Mouse (Mus musculus) liver, postnatal 0 days (tissue): ENCODE measurements around the gene Stard13. TPM values are rescaled to one million over a fixed set of nuclear protein-coding genes. Genes with fewer than 3 reads are reported as not detected.

Source experiments
- ATAC-seq: fragments of 200-750 bp; cut with Nextera tagmentation; 2 replicates; pipeline ENCODE4 v1.8.0; 2017; ENCODE audit warnings: mild to moderate bottlenecking, moderate library complexity
- DNase-seq: peaks from one replicate; pipeline ENCODE4 v3.0.0-alpha.2; 2016
- H3K27ac ChIP-seq: fragments of 300-500 bp; sonication (generic); 2 replicates; pipeline ENCODE4 v1.5.1; 2014; ENCODE audit warnings: antibody characterized with exemption, moderate library complexity, mild to moderate bottlenecking, low read depth
- H3K27me3 ChIP-seq: fragments of 300-500 bp; sonication (generic); 2 replicates; pipeline ENCODE4 v1.6.1; 2014; ENCODE audit warnings: low read length, control low read depth, mixed read lengths; ENCODE audit not compliant: insufficient read depth
- H3K36me3 ChIP-seq: fragments of 300-500 bp; sonication (generic); replicated peaks from 2 replicates; pipeline ENCODE4 v1.6.1; 2014; ENCODE audit warnings: mild to moderate bottlenecking, control low read depth, low read length, moderate library complexity, mixed read lengths; ENCODE audit not compliant: insufficient read depth
- H3K4me1 ChIP-seq: fragments of 300-500 bp; sonication (generic); 2 replicates; pipeline ENCODE4 v1.6.1; 2014; ENCODE audit warnings: antibody characterized with exemption, mild to moderate bottlenecking, control low read depth; ENCODE audit not compliant: insufficient read depth
- H3K4me2 ChIP-seq: fragments of 300-500 bp; sonication (generic); 2 replicates; pipeline ENCODE4 v1.6.1; 2014; ENCODE audit warnings: low read depth, mild to moderate bottlenecking, low read length, moderate library complexity, mixed read lengths
- H3K4me3 ChIP-seq: fragments of 300-500 bp; sonication (generic); 2 replicates; pipeline ENCODE4 v1.5.1; 2014; ENCODE audit warnings: low read depth, low read length
- H3K9ac ChIP-seq: fragments of 300-500 bp; sonication (generic); replicated peaks from 2 replicates; pipeline ENCODE4 v1.6.1; 2014; ENCODE audit warnings: mild to moderate bottlenecking, moderate library complexity
- H3K9me3 ChIP-seq: fragments of 300-500 bp; sonication (generic); 2 replicates; pipeline ENCODE4 v1.6.1; 2016; ENCODE audit warnings: mild to moderate bottlenecking, control low read depth, low read length, mixed read lengths
- CTCF ChIP-seq: sonication (generic); IDR thresholded peaks from 2 replicates; pipeline ENCODE4 v1.5.1; 2016; ENCODE audit warnings: antibody characterized with exemption, low read depth
- EP300 ChIP-seq: IDR thresholded peaks from 2 replicates; pipeline ENCODE4 v1.6.1; 2016; ENCODE audit warnings: antibody characterized with exemption, low read depth, mild to moderate bottlenecking
- WGBS: fragments of 180-500 bp; shearing (Covaris S2); extraction: QIAGEN DNeasy Blood & Tissue Kit; methylation state at CpG from one replicate; pipeline ENCODE4 v1.1.7; 2014; ENCODE audit not compliant: insufficient replicate concordance; 5-methylcytosine and 5-hydroxymethylcytosine counted together
- polyA plus RNA-seq: library from polyadenylated mRNA; unstranded; fragments of >200 nt; fragmentation: Nextera tagmentation; extraction: Ambion mirVana; gene quantifications from 2 replicates; pipeline ENCODE4 v1.2.1, GENCODE M21; 2015

Gene Stard13
- 1.0 and 1.1 TPM in 2 replicates for polyA plus RNA-seq

DNA sequence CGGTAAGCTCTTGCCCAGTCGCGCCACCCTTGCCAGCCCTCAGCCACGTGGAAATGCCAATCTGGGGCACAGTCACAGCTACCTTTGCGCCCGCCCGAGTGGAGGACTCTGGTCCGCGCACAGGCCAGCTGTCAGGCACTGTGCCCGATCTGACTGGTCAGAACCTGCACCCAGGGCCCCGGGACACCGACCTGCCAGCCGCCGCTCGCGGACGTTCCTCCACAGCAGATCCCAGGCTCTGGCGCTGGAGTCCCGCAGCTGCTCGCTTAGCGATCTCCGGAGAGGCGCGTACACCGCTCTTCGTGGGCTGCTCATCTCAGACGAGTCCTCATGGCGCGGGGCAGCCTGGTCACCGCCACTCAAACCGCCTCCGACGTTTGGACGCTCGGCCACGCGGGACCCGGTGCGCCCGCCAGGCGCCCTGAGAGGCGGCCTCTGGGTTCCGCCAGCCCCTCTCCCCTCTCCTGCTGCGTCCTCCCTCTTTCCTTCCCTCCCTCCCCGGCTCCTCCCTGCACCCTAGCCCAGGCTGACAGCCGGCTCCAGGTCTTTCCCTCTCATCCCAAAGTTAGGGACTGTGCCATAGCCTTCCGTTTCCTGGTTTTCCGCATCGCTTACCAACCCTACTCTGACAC, at the start of gene Stard13:
Gene Stard13, minus strand, starts transcription at position 437 of the 632 bp plus-strand sequence.
- H3K4me2 ChIP-seq, result peak within 1 kb of the TSS; percentile 82
- H3K36me3 ChIP-seq, result no peaks in the 10 kb centered on the region
- peak within 1 kb of the TSS; percentile 55 for H3K4me3 ChIP-seq
- WGBS, result 1% methylated on average over 45 of the region's 49 CpGs
- H3K27ac ChIP-seq, result no peak within 1 kb of the TSS
- DNase-seq (peak; percentile 30), ATAC-seq (peak; percentile 70)
- H3K9me3 ChIP-seq, result no peaks in the 10 kb centered on the region
- peaks cover 3% of the 10 kb centered on the region; the same call in 1 of the 2 replicates for H3K4me1 ChIP-seq
- peak within 1 kb of the TSS; percentile 63 for H3K9ac ChIP-seq
- TF ChIP-seq EP300, result no peak
- no peak for TF ChIP-seq CTCF
- peaks cover 15% of the 10 kb centered on the region; the same call in 1 of the 2 replicates for H3K27me3 ChIP-seq

DNA sequence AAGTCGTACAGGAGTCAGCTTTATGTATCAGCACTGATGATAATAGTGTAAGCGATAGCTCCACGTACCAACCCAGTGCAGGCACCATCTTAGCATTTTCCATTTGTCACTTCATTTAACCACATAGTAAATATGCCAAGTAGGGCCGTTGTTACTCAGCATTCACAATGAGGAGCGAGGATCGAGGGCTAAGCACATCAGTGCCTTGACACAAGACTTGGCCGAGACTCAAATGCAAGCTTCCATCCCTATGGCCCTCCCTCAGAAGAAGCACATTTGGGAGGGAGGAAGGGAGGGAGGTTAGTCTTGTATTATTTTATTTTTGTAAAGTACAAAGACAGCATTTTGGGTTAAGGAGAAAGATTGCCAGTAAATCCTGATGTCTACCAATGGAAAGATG, 45.9 kb upstream of the Stard13 start:
- H3K36me3 ChIP-seq, result no peaks in the 10 kb centered on the region
- ATAC-seq (no peak), DNase-seq (no peak)
- H3K4me3 ChIP-seq, result no peak overlapping the region
- H3K4me1 ChIP-seq, result no peaks in the 10 kb centered on the region
- H3K4me2 ChIP-seq, result no peak overlapping the region
- H3K27me3 ChIP-seq, result no peaks in the 10 kb centered on the region
- 79% methylated on average over 7 of the region's 7 CpGs for WGBS
- no peak for TF ChIP-seq EP300
- TF ChIP-seq CTCF, result no peak
- H3K9ac ChIP-seq, result no peak overlapping the region
- H3K27ac ChIP-seq, result no peak overlapping the region
- H3K9me3 ChIP-seq, result no peaks in the 10 kb centered on the region

DNA sequence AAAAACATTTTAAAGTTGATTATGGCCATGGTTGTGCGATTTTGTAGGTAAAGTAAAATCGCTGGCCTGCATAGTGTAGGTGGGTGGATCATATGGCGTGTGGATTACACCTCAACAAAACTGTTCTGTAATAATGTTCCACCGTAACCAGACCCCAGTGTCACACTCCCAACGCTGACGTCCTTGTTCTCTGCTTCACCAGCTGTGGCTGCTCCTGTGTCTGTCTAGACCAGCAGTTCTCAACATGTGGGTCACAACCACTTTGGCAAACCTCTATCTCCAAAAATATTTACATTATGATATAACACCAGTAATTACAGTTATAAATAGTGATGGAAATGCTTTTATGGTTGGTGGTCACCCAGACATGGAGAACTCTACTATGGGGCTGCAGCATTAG, 44.3 kb upstream of the Stard13 start:
- TF ChIP-seq EP300, result no peak
- TF ChIP-seq CTCF, result no peak
- H3K36me3 ChIP-seq, result no peaks in the 10 kb centered on the region
- H3K4me2 ChIP-seq, result no peak overlapping the region
- H3K9me3 ChIP-seq, result no peaks in the 10 kb centered on the region
- no peak overlapping the region for H3K27ac ChIP-seq
- 76% methylated on average over 6 of the region's 6 CpGs for WGBS
- H3K4me3 ChIP-seq, result no peak overlapping the region
- ATAC-seq (no peak), DNase-seq (no peak)
- H3K9ac ChIP-seq, result no peak overlapping the region
- H3K27me3 ChIP-seq, result no peaks in the 10 kb centered on the region
- H3K4me1 ChIP-seq, result no peaks in the 10 kb centered on the region

DNA sequence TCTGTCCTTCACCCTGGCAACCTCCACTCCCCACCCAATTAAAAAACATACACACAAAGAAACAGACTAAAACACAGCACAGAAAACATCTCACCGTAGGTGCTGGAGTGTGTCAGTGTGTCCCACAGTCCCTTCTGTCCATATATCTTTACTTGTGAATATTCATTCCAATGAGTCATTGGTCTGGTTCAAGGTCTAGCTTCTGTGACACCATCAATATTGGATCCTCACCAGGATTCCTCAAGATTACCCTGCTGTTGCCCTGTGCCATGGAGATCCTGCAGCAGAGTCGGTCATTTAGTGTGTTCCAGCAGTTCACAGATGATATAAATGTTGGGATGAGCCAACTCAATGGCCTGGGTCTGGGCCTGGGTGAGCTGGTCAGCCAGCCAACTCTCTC, 42.4 kb upstream of the Stard13 start:
- no peak for DNase-seq
- Histone ChIP-seq H3K27me3 (no peaks in the 10 kb centered on the region), H3K4me1 (no peaks in the 10 kb centered on the region), H3K9ac (no peak overlapping the region), H3K4me3 (no peak overlapping the region), H3K27ac (no peak overlapping the region), H3K9me3 (no peaks in the 10 kb centered on the region), H3K4me2 (no peak overlapping the region), H3K36me3 (no peaks in the 10 kb centered on the region)
- TF ChIP-seq EP300, result no peak
- TF ChIP-seq CTCF, result no peak
- WGBS, result 74% methylated on average over 2 of the region's 2 CpGs
- no peak for ATAC-seq

DNA sequence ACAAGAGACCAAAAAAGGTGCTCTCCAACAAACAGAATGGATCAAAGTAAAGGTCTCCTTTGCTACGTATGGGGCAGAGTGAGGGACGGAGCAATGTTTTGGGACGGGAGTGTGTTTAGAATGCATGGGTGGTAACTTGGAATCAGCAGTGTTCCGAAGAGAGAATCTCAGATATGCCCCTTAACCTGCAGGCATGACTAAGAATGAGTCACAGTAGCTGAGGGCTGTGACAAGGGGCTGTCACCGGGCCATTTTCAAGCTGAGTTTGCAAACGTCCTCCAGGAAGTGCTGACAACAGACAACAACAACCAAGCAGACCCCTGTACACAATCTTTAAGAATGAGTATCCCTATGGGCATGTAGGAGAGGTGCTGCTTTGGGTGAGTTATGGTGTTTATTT, 40.6 kb upstream of the Stard13 start:
- Histone ChIP-seq H3K9me3 (no peaks in the 10 kb centered on the region), H3K9ac (no peak overlapping the region), H3K4me2 (no peak overlapping the region), H3K27me3 (no peaks in the 10 kb centered on the region), H3K4me1 (no peaks in the 10 kb centered on the region), H3K36me3 (no peaks in the 10 kb centered on the region), H3K27ac (no peak overlapping the region), H3K4me3 (no peak overlapping the region)
- ATAC-seq (no peak), DNase-seq (no peak)
- TF ChIP-seq CTCF, result no peak
- no peak for TF ChIP-seq EP300
- 69% methylated on average over 6 of the region's 6 CpGs for WGBS

DNA sequence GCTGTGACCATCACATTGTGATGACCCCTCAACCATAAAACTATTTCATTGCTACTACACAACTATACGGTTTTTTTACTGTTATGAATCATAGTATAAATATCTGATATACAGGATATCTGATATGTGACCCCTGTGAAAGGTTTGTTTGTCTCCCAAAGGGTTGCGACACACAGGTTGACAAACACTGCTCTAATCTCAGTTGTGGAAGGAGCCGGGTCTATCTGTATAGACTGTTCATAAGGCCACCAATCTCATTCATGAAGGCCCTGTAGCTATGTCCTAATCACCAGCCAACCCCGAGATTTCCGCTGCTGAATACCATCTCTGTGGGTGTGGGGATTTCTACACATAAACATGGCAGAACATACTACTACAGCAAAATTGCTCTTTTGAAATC, 37.2 kb upstream of the Stard13 start:
- Histone ChIP-seq H3K9ac (no peak overlapping the region), H3K27me3 (no peaks in the 10 kb centered on the region), H3K9me3 (no peaks in the 10 kb centered on the region), H3K4me3 (no peak overlapping the region), H3K4me2 (no peak overlapping the region), H3K36me3 (no peaks in the 10 kb centered on the region), H3K27ac (no peak overlapping the region), H3K4me1 (no peaks in the 10 kb centered on the region)
- no peak for TF ChIP-seq EP300
- TF ChIP-seq CTCF, result no peak
- no peak for DNase-seq
- peak; percentile 68 for ATAC-seq
- WGBS, result 59% methylated on average over 5 of the region's 5 CpGs
